Mouse (Mus musculus) heart, embryonic 12.5 days (tissue): ENCODE results near the gene Tbc1d9. TPM values are rescaled to one million over a fixed set of nuclear protein-coding genes. Genes with fewer than 3 reads are reported as not detected.
A peak's percentile ranks its signal among the peaks of the same experiment; 100 is the strongest.

Experiments used
- ATAC-seq: fragments of 200-750 bp; cut with Nextera tagmentation; 2 replicates; pipeline ENCODE4 v1.8.0; 2017; ENCODE audit warnings: moderate TSS enrichment, moderate library complexity; ENCODE audit not compliant: insufficient number of reproducible peaks, low FRiP score
- H3K27ac ChIP-seq: fragments of 300-500 bp; sonication (generic); 2 replicates; pipeline ENCODE4 v1.5.1; 2016; ENCODE audit warnings: mild to moderate bottlenecking, moderate library complexity; ENCODE audit not compliant: poor library complexity, severe bottlenecking
- H3K27me3 ChIP-seq: fragments of 300-500 bp; sonication (generic); replicated peaks from 2 replicates; pipeline ENCODE4 v1.6.1; 2016; ENCODE audit warnings: mild to moderate bottlenecking, moderate library complexity
- H3K36me3 ChIP-seq: fragments of 300-500 bp; sonication (generic); 2 replicates; pipeline ENCODE4 v1.6.1; 2016; ENCODE audit warnings: mild to moderate bottlenecking, moderate library complexity
- H3K4me1 ChIP-seq: fragments of 300-500 bp; sonication (generic); replicated peaks from 2 replicates; pipeline ENCODE4 v1.6.1; 2016; ENCODE audit warnings: mild to moderate bottlenecking
- H3K4me2 ChIP-seq: fragments of 300-500 bp; sonication (generic); 2 replicates; pipeline ENCODE4 v1.6.1; 2016; ENCODE audit warnings: mild to moderate bottlenecking, moderate library complexity
- H3K4me3 ChIP-seq: fragments of 300-500 bp; sonication (generic); 2 replicates; pipeline ENCODE4 v1.5.1; 2016; ENCODE audit warnings: mild to moderate bottlenecking
- H3K9ac ChIP-seq: fragments of 300-500 bp; sonication (generic); 2 replicates; pipeline ENCODE4 v1.6.1; 2016; ENCODE audit warnings: mild to moderate bottlenecking, moderate library complexity
- H3K9me3 ChIP-seq: fragments of 300-500 bp; sonication (generic); replicated peaks from 2 replicates; pipeline ENCODE4 v1.6.1; 2016; ENCODE audit warnings: mild to moderate bottlenecking, moderate library complexity
- WGBS: fragments of 180-500 bp; shearing (Covaris S2); methylation state at CpG from one replicate; pipeline ENCODE4 v1.1.7; 2016; 5-methylcytosine and 5-hydroxymethylcytosine counted together
- polyA plus RNA-seq: library from polyadenylated mRNA; unstranded; fragments of >200 nt; fragmentation: Nextera tagmentation; extraction: Ambion mirVana; gene quantifications from 2 replicates; pipeline ENCODE4 v1.2.1, GENCODE M21; 2016

The Tbc1d9 gene
- polyA plus RNA-seq, 1 experiment from 2014 or later, result 1.4 TPM

- no peak for ATAC-seq
- Histone ChIP-seq H3K27ac (no peak overlapping the region), H3K27me3 (no peaks in the 10 kb centered on the region), H3K36me3 (no peaks in the 10 kb centered on the region), H3K9ac (no peak overlapping the region), H3K4me3 (no peak overlapping the region), H3K4me1 (peaks cover 25% of the 10 kb centered on the region), H3K4me2 (no peak overlapping the region), H3K9me3 (no peaks in the 10 kb centered on the region)
- WGBS, result 79% methylated on average over 6 of the region's 6 CpGs
Measured at GRCm38 (mm10) chr8:83181851-83182482, 16.8 kb downstream of the Tbc1d9 start.

- 66% methylated on average over 5 of the region's 5 CpGs for WGBS
- Histone ChIP-seq H3K27ac (no peak overlapping the region), H3K9ac (no peak overlapping the region)
Measured at GRCm38 (mm10) chr8:83182784-83183183, 17.6 kb downstream of the Tbc1d9 start.

GRCm38 (mm10) chr8:83186376-83186775 lies 21.2 kb downstream of the Tbc1d9 start:
- Histone ChIP-seq H3K9ac (no peak overlapping the region), H3K36me3 (no peaks in the 10 kb centered on the region), H3K9me3 (no peaks in the 10 kb centered on the region), H3K4me1 (peaks cover 13% of the 10 kb centered on the region), H3K4me3 (no peak overlapping the region), H3K27ac (no peak overlapping the region), H3K4me2 (no peak overlapping the region), H3K27me3 (no peaks in the 10 kb centered on the region)
- ATAC-seq, result 0 out of 2 replicates have a peak, but pooled peaks have one; percentile 33
- 35% methylated on average over 6 of the region's 6 CpGs for WGBS

More at GRCm38 (mm10) chr8:83182784-83183183, 17.6 kb downstream of the Tbc1d9 start:
- no peaks in the 10 kb centered on the region for H3K9me3 ChIP-seq
- no peak for ATAC-seq
- H3K27me3 ChIP-seq, result no peaks in the 10 kb centered on the region
- no peaks in the 10 kb centered on the region for H3K36me3 ChIP-seq
- H3K4me3 ChIP-seq, result no peak overlapping the region
- H3K4me1 ChIP-seq, result peaks cover 16% of the 10 kb centered on the region
- no peak overlapping the region for H3K4me2 ChIP-seq

- H3K4me2 ChIP-seq, result no peak overlapping the region
- no peak overlapping the region for H3K4me3 ChIP-seq
- no peaks in the 10 kb centered on the region for H3K27me3 ChIP-seq
- ATAC-seq, result no peak
- H3K9me3 ChIP-seq, result no peaks in the 10 kb centered on the region
- WGBS, result 85% methylated on average over 10 of the region's 10 CpGs
- no peak overlapping the region for H3K27ac ChIP-seq
- H3K36me3 ChIP-seq, result no peaks in the 10 kb centered on the region
- peaks cover 13% of the 10 kb centered on the region for H3K4me1 ChIP-seq
- H3K9ac ChIP-seq, result no peak overlapping the region
Measured at GRCm38 (mm10) chr8:83187363-83187962, 22.3 kb downstream of the Tbc1d9 start.

GRCm38 (mm10) chr8:83189538-83190095 lies 24.5 kb downstream of the Tbc1d9 start:
- no peaks in the 10 kb centered on the region for H3K27me3 ChIP-seq
- H3K36me3 ChIP-seq, result no peaks in the 10 kb centered on the region
- no peaks in the 10 kb centered on the region for H3K9me3 ChIP-seq
- ATAC-seq, result no peak
- H3K4me1 ChIP-seq, result peaks cover 8% of the 10 kb centered on the region; the same call in 1 of the 2 replicates
- H3K4me3 ChIP-seq, result no peak overlapping the region
- no peak overlapping the region for H3K4me2 ChIP-seq
- H3K9ac ChIP-seq, result no peak overlapping the region
- no peak overlapping the region for H3K27ac ChIP-seq
- WGBS, result 41% methylated on average over 4 of the region's 4 CpGs

- WGBS, result 76% methylated on average over 6 of the region's 6 CpGs
- H3K9me3 ChIP-seq, result no peaks in the 10 kb centered on the region
- H3K27ac ChIP-seq, result no peak overlapping the region
- H3K27me3 ChIP-seq, result no peaks in the 10 kb centered on the region
- peaks cover 17% of the 10 kb centered on the region for H3K4me1 ChIP-seq
- H3K9ac ChIP-seq, result no peak overlapping the region
- no peak overlapping the region for H3K4me3 ChIP-seq
- no peak for ATAC-seq
- no peaks in the 10 kb centered on the region for H3K36me3 ChIP-seq
- H3K4me2 ChIP-seq, result no peak overlapping the region
Measured at GRCm38 (mm10) chr8:83196088-83196487, 30.9 kb downstream of the Tbc1d9 start.

- Histone ChIP-seq H3K27me3 (no peaks in the 10 kb centered on the region), H3K27ac (peak overlapping the region; percentile 54; the same call in 1 of the 2 replicates), H3K9ac (no peak overlapping the region), H3K4me2 (no peak overlapping the region), H3K9me3 (no peaks in the 10 kb centered on the region), H3K4me1 (peaks cover 20% of the 10 kb centered on the region), H3K36me3 (no peaks in the 10 kb centered on the region), H3K4me3 (no peak overlapping the region)
- ATAC-seq, result no peak
- 59% methylated on average over 8 of the region's 8 CpGs for WGBS
Measured at GRCm38 (mm10) chr8:83199715-83200114, 34.6 kb downstream of the Tbc1d9 start.

- no peak overlapping the region for H3K9ac ChIP-seq
- no peaks in the 10 kb centered on the region for H3K36me3 ChIP-seq
- peak overlapping the region; percentile 54 for H3K27ac ChIP-seq
- ATAC-seq, result no peak
- WGBS, result 61% methylated on average over 16 of the region's 16 CpGs
- no peak overlapping the region for H3K4me3 ChIP-seq
- H3K4me2 ChIP-seq, result peak overlapping the region; percentile 41
- no peaks in the 10 kb centered on the region for H3K9me3 ChIP-seq
- H3K27me3 ChIP-seq, result no peaks in the 10 kb centered on the region
- peaks cover 20% of the 10 kb centered on the region for H3K4me1 ChIP-seq
Measured at GRCm38 (mm10) chr8:83200191-83201177, 35.3 kb downstream of the Tbc1d9 start.

GRCm38 (mm10) chr8:83202946-83203345 lies 37.8 kb downstream of the Tbc1d9 start:
- ATAC-seq, result no peak
- Histone ChIP-seq H3K4me2 (no peak overlapping the region), H3K4me3 (no peak overlapping the region), H3K9ac (no peak overlapping the region), H3K36me3 (no peaks in the 10 kb centered on the region), H3K27ac (no peak overlapping the region), H3K4me1 (peaks cover 25% of the 10 kb centered on the region), H3K27me3 (no peaks in the 10 kb centered on the region), H3K9me3 (no peaks in the 10 kb centered on the region)
- WGBS, result 85% methylated on average over 11 of the region's 11 CpGs

GRCm38 (mm10) chr8:83205907-83206306 lies 40.8 kb downstream of the Tbc1d9 start:
- H3K4me1 ChIP-seq, result peaks cover 10% of the 10 kb centered on the region
- no peak overlapping the region for H3K9ac ChIP-seq
- ATAC-seq, result no peak
- no peaks in the 10 kb centered on the region for H3K27me3 ChIP-seq
- H3K4me2 ChIP-seq, result no peak overlapping the region
- 67% methylated on average over 7 of the region's 7 CpGs for WGBS
- H3K4me3 ChIP-seq, result no peak overlapping the region
- H3K27ac ChIP-seq, result no peak overlapping the region
- H3K9me3 ChIP-seq, result no peaks in the 10 kb centered on the region
- no peaks in the 10 kb centered on the region for H3K36me3 ChIP-seq

- no peak overlapping the region for H3K4me2 ChIP-seq
- 76% methylated on average over 4 of the region's 4 CpGs for WGBS
- H3K27ac ChIP-seq, result no peak overlapping the region
- no peaks in the 10 kb centered on the region for H3K27me3 ChIP-seq
- no peaks in the 10 kb centered on the region for H3K9me3 ChIP-seq
- no peaks in the 10 kb centered on the region for H3K36me3 ChIP-seq
- H3K4me3 ChIP-seq, result no peak overlapping the region
- H3K4me1 ChIP-seq, result peaks cover 5% of the 10 kb centered on the region; the same call in 1 of the 2 replicates
- ATAC-seq, result no peak
- H3K9ac ChIP-seq, result no peak overlapping the region
Measured at GRCm38 (mm10) chr8:83209581-83209980, 44.4 kb downstream of the Tbc1d9 start.
